Mouse (Mus musculus) gastrocnemius, adult 18-20 months (tissue): Measurements from ENCODE around the gene Aip. TPM values are rescaled to one million over a fixed set of nuclear protein-coding genes. Genes with fewer than 3 reads are reported as not detected.
"Not testable (repeated sequence)": the region's sequence is repeated elsewhere in the genome, so short reads cannot be mapped to it uniquely, and the experiment has no call there.

Source experiments
- DNase-seq: peaks from one replicate; pipeline ENCODE4 v3.0.0; 2021; ENCODE audit warnings: low spot score
- total RNA-seq, 2 experiments: library from RNA; stranded (reverse); gene quantifications; 2 replicates each; pipeline ENCODE4 v1.2.3; 2021

Aip gene
- total RNA-seq, 2 experiments from 2014 or later: 82.2 to 84.7 TPM

GRCm38 (mm10) chr19:4093772-4094171, 31.9 kb downstream of the Aip start:
- DNase-seq: no peak

GRCm38 (mm10) chr19:4092750-4093149, 32.9 kb downstream of the Aip start:
- DNase-seq: no peak

- no peak for DNase-seq
Measured at GRCm38 (mm10) chr19:4091383-4091782, 34.3 kb downstream of the Aip start.

- DNase-seq: no peak
Measured at GRCm38 (mm10) chr19:4090446-4090845, 35.2 kb downstream of the Aip start.

- DNase-seq: no peak
Measured at GRCm38 (mm10) chr19:4089128-4089527, 36.5 kb downstream of the Aip start.

GRCm38 (mm10) chr19:4088146-4088545, 37.5 kb downstream of the Aip start:
- DNase-seq: no peak

- no peak for DNase-seq
Measured at GRCm38 (mm10) chr19:4087090-4087489, 38.6 kb downstream of the Aip start.

GRCm38 (mm10) chr19:4086156-4086555, 39.5 kb downstream of the Aip start:
- no peak for DNase-seq

- DNase-seq: no peak
Measured at GRCm38 (mm10) chr19:4084984-4085383, 40.7 kb downstream of the Aip start.

- no peak for DNase-seq
Measured at GRCm38 (mm10) chr19:4083826-4084225, 41.8 kb downstream of the Aip start.

GRCm38 (mm10) chr19:4083316-4083715, 42.3 kb downstream of the Aip start:
- DNase-seq: no peak

GRCm38 (mm10) chr19:4082219-4082965, 43.3 kb downstream of the Aip start:
- DNase-seq: no peak

- no peak for DNase-seq
Measured at GRCm38 (mm10) chr19:4081394-4081793, 44.3 kb downstream of the Aip start, which contains the start of gene Cabp2. Cabp2 (plus strand) TSS chr19:4081578.

- DNase-seq: no peak
Measured at GRCm38 (mm10) chr19:4080511-4081009, 45.1 kb downstream of the Aip start.

GRCm38 (mm10) chr19:4079594-4079993, 46.1 kb downstream of the Aip start:
- no peak for DNase-seq

GRCm38 (mm10) chr19:4075531-4075930, 50.1 kb downstream of the Aip start:
- DNase-seq: no peak

- DNase-seq: no peak
Measured at GRCm38 (mm10) chr19:4072706-4073424, 52.8 kb downstream of the Aip start.

- no peak for DNase-seq
Measured at GRCm38 (mm10) chr19:4071406-4071805, 54.3 kb downstream of the Aip start.

- no peak for DNase-seq
Measured at GRCm38 (mm10) chr19:4070756-4071155, 54.9 kb downstream of the Aip start.

GRCm38 (mm10) chr19:4070311-4070710, 55.3 kb downstream of the Aip start:
- no peak for DNase-seq

GRCm38 (mm10) chr19:4068717-4069410, 56.8 kb downstream of the Aip start:
- no peak for DNase-seq

- DNase-seq: not testable (repeated sequence)
Measured at GRCm38 (mm10) chr19:4068242-4068641, 57.4 kb downstream of the Aip start.
